Mouse (Mus musculus) skeletal muscle tissue, postnatal 0 days (tissue): Measurements from ENCODE around the gene 1700008O03Rik. TPM values are rescaled to one million over a fixed set of nuclear protein-coding genes. Genes with fewer than 3 reads are reported as not detected.

Experiments
- polyA plus RNA-seq: library from polyadenylated mRNA; unstranded; fragments of >200 nt; fragmentation: Nextera tagmentation; extraction: Ambion mirVana; gene quantifications from 2 replicates; pipeline ENCODE4 v1.2.1, GENCODE M21; 2015

Gene 1700008O03Rik
- not detected in 2 replicates for polyA plus RNA-seq

GRCm38 (mm10) chr7:44385720-44386119 lies at the start of gene 1700008O03Rik:
1700008O03Rik (minus strand) TSS chr7:44385820.

GRCm38 (mm10) chr7:44428968-44429521 lies 43.4 kb upstream of the 1700008O03Rik start, which contains the start of gene Lrrc4b:
Lrrc4b (plus strand) TSS chr7:44429018.

GRCm38 (mm10) chr7:44383980-44384715 lies 1.5 kb downstream of the 1700008O03Rik start, which contains the start of gene Syt3:
Syt3 (plus strand) TSS chr7:44384102.

Other genes with a start within 250 kb of the 1700008O03Rik start
- 0.10 and 0.24 TPM in 2 replicates for gene Klk1b16, start 249.1 kb downstream of the 1700008O03Rik start, polyA plus RNA-seq
- not detected in 2 replicates for gene Klk1b24, start 197.6 kb downstream of the 1700008O03Rik start, polyA plus RNA-seq
- not detected in 2 replicates for gene Klk1b3, start 187.6 kb downstream of the 1700008O03Rik start, polyA plus RNA-seq
- not detected in 2 replicates for gene Klk1b4, start 178.4 kb downstream of the 1700008O03Rik start, polyA plus RNA-seq
- not detected in 2 replicates for gene Klk1b5, start 169.9 kb downstream of the 1700008O03Rik start, polyA plus RNA-seq
- 0.24 TPM in 1 of 2 replicates, not detected in the other for gene Klk1, start 160.5 kb downstream of the 1700008O03Rik start, polyA plus RNA-seq
- not detected in 2 replicates for gene Gm36864, start 149.6 kb downstream of the 1700008O03Rik start, polyA plus RNA-seq
- gene 1700028J19Rik, start 139.1 kb downstream of the 1700008O03Rik start, polyA plus RNA-seq: 0.46 and 1.0 TPM in 2 replicates
- gene 2410002F23Rik, start 139.1 kb downstream of the 1700008O03Rik start, polyA plus RNA-seq: 46.6 and 50.7 TPM in 2 replicates
- 1.9 and 2.3 TPM in 2 replicates for gene Acp4, start 128.4 kb downstream of the 1700008O03Rik start, polyA plus RNA-seq
- not detected in 2 replicates for gene Gm15517, start 124.4 kb downstream of the 1700008O03Rik start, polyA plus RNA-seq
- 1.5 and 3.3 TPM in 2 replicates for gene Clec11a, start 78.9 kb downstream of the 1700008O03Rik start, polyA plus RNA-seq
- gene Shank1, start 75.6 kb downstream of the 1700008O03Rik start, polyA plus RNA-seq: 0.41 and 0.55 TPM in 2 replicates
- gene Syt3, start 1.7 kb downstream of the 1700008O03Rik start, polyA plus RNA-seq: 0.46 and 0.90 TPM in 2 replicates
- gene Lrrc4b, start 43.2 kb upstream of the 1700008O03Rik start, polyA plus RNA-seq: 0.12 and 0.17 TPM in 2 replicates
- gene Aspdh, start 79.6 kb upstream of the 1700008O03Rik start, polyA plus RNA-seq: not detected in 2 replicates
- gene Josd2, start 82.2 kb upstream of the 1700008O03Rik start, polyA plus RNA-seq: 96.3 and 103 TPM in 2 replicates
- 51.6 and 62.1 TPM in 2 replicates for gene Emc10, start 110.7 kb upstream of the 1700008O03Rik start, polyA plus RNA-seq
- gene Fam71e1, start 110.8 kb upstream of the 1700008O03Rik start, polyA plus RNA-seq: 6.9 and 7.1 TPM in 2 replicates
- 253 and 339 TPM in 2 replicates for gene Mybpc2, start 138.8 kb upstream of the 1700008O03Rik start, polyA plus RNA-seq
- 0.09 and 0.24 TPM in 2 replicates for gene Spib, start 146.3 kb upstream of the 1700008O03Rik start, polyA plus RNA-seq
- gene Pold1, start 163.0 kb upstream of the 1700008O03Rik start, polyA plus RNA-seq: 16.8 and 19.4 TPM in 2 replicates
- 42.1 and 49.0 TPM in 2 replicates for gene Nr1h2, start 168.1 kb upstream of the 1700008O03Rik start, polyA plus RNA-seq
- 0.81 and 1.3 TPM in 2 replicates for gene Napsa, start 186.6 kb upstream of the 1700008O03Rik start, polyA plus RNA-seq
- gene Kcnc3, start 204.8 kb upstream of the 1700008O03Rik start, polyA plus RNA-seq: 0.06 and 0.17 TPM in 2 replicates